Mouse (Mus musculus) lung, adult 2 months (tissue): Measurements from ENCODE around the gene Icam5. TPM values are rescaled to one million over a fixed set of nuclear protein-coding genes. Genes with fewer than 3 reads are reported as not detected.

Experiments used
- DNase-seq: peaks from one replicate; pipeline ENCODE4 v3.0.0; 2022
- H3K4me1 ChIP-seq: fragments of 200-500 bp; 2 replicates; pipeline ENCODE4 v1.6.1; 2011; ENCODE audit warnings: low read length; ENCODE audit not compliant: control insufficient read depth, insufficient read depth
- H3K4me3 ChIP-seq: fragments of 200-500 bp; replicated peaks from 2 replicates; pipeline ENCODE3; 2011; ENCODE audit warnings: low read depth, mild to moderate bottlenecking, control low read depth, low read length; ENCODE audit errors: extremely low read depth
- CTCF ChIP-seq: fragments of 200-500 bp; IDR thresholded peaks from 2 replicates; pipeline ENCODE4 v1.5.1; 2011; ENCODE audit warnings: mild to moderate bottlenecking, low read length, control low read depth; ENCODE audit not compliant: insufficient read depth
- POLR2A ChIP-seq: fragments of 200-500 bp; IDR thresholded peaks from 2 replicates; pipeline ENCODE4 v1.6.1; 2011; ENCODE audit warnings: low read depth, mild to moderate bottlenecking, control low read depth, low read length, borderline replicate concordance; ENCODE audit errors: extremely low read depth
- WGBS: fragments of 180-500 bp; shearing (Covaris S2); methylation state at CpG from one replicate; pipeline ENCODE4 v1.1.7; 2018; 5-methylcytosine and 5-hydroxymethylcytosine counted together
- polyA plus RNA-seq: library from polyadenylated mRNA; depleted of rRNA; stranded (reverse); fragments of >200 nt; gene quantifications from 2 replicates; pipeline ENCODE4 v1.2.3, GENCODE M21; 2012

Icam5 gene
- polyA plus RNA-seq, 1 experiment, result 0.77 TPM

GRCm38 (mm10) chr9:21045235-21045634, 13.4 kb downstream of the Icam5 start:
- Histone ChIP-seq H3K4me1 (no peaks in the 10 kb centered on the region), H3K4me3 (no peak overlapping the region)
- no peak for DNase-seq
- 60% methylated on average over 3 of the region's 3 CpGs for WGBS
- no peak for TF ChIP-seq POLR2A
- TF ChIP-seq CTCF, result no peak

- WGBS, result 59% methylated on average over 10 of the region's 10 CpGs
- no peak for DNase-seq
- H3K4me1 ChIP-seq, result no peaks in the 10 kb centered on the region
- no peak for TF ChIP-seq CTCF
- TF ChIP-seq POLR2A, result no peak
- H3K4me3 ChIP-seq, result no peak overlapping the region
These were observed 19.7 kb downstream of the Icam5 start for GRCm38 (mm10) chr9:21051578-21051977.

GRCm38 (mm10) chr9:21062928-21063327, 31.1 kb downstream of the Icam5 start:
- TF ChIP-seq CTCF, result no peak
- TF ChIP-seq POLR2A, result no peak
- no peak for DNase-seq
- WGBS, result 94% methylated on average over 2 of the region's 2 CpGs
- Histone ChIP-seq H3K4me1 (no peaks in the 10 kb centered on the region), H3K4me3 (no peak overlapping the region)

GRCm38 (mm10) chr9:21067006-21067684, 35.3 kb downstream of the Icam5 start, which contains the start of gene Zglp1:
TSS of gene Zglp1 (minus strand) at chr9:21067093.
- no peaks in the 10 kb centered on the region for H3K4me1 ChIP-seq
- 82% methylated on average over 27 of the region's 27 CpGs for WGBS
- DNase-seq, result no peak
- no peak within 1 kb of the TSS for H3K4me3 ChIP-seq
- TF ChIP-seq CTCF, result no peak

GRCm38 (mm10) chr9:21072641-21073040, 40.8 kb downstream of the Icam5 start:
- TF ChIP-seq CTCF (no peak), POLR2A (no peak)
- Histone ChIP-seq H3K4me3 (peak overlapping the region; percentile 77), H3K4me1 (peaks cover 5% of the 10 kb centered on the region; the same call in 1 of the 2 replicates)
- no peak for DNase-seq
- WGBS, result 4% methylated on average over 4 of the region's 4 CpGs

GRCm38 (mm10) chr9:21073044-21073840, 41.4 kb downstream of the Icam5 start, which contains the start of the genes Gm49373 and Fdx1l:
TSS of gene Gm49373 (minus strand) at chr9:21073096.
TSS of gene Fdx1l (minus strand) at chr9:21073614.
- H3K4me1 ChIP-seq, result peaks cover 5% of the 10 kb centered on the region; the same call in 1 of the 2 replicates
- 2% methylated on average over 58 of the region's 58 CpGs for WGBS
- peak within 1 kb of the TSS; percentile 77 for H3K4me3 ChIP-seq
- peak; percentile 84; the same call in 1 of the 2 replicates for TF ChIP-seq POLR2A
- TF ChIP-seq CTCF, result no peak
- DNase-seq, result peak; percentile 86

- peaks cover 5% of the 10 kb centered on the region; the same call in 1 of the 2 replicates for H3K4me1 ChIP-seq
- 37% methylated on average over 1 of the region's 1 CpGs for WGBS
- no peak for DNase-seq
- no peak for TF ChIP-seq CTCF
- TF ChIP-seq POLR2A, result no peak
- H3K4me3 ChIP-seq, result no peak overlapping the region
These were observed 42.3 kb downstream of the Icam5 start for GRCm38 (mm10) chr9:21074173-21074572.

GRCm38 (mm10) chr9:21075625-21076024, 43.8 kb downstream of the Icam5 start:
- 83% methylated on average over 3 of the region's 3 CpGs for WGBS
- TF ChIP-seq POLR2A (no peak), CTCF (no peak)
- Histone ChIP-seq H3K4me1 (peaks cover 5% of the 10 kb centered on the region; the same call in 1 of the 2 replicates), H3K4me3 (no peak overlapping the region)
- no peak for DNase-seq

GRCm38 (mm10) chr9:21081127-21081526, 49.3 kb downstream of the Icam5 start:
- no peak for DNase-seq
- WGBS, result 77% methylated on average over 9 of the region's 9 CpGs
- TF ChIP-seq CTCF (no peak), POLR2A (no peak)
- Histone ChIP-seq H3K4me1 (no peaks in the 10 kb centered on the region), H3K4me3 (no peak overlapping the region)
